Mouse (Mus musculus) liver, postnatal 0 days (tissue): Measurements from ENCODE around the gene Fhad1. TPM values are rescaled to one million over a fixed set of nuclear protein-coding genes. Genes with fewer than 3 reads are reported as not detected.
A peak's percentile ranks its signal among the peaks of the same experiment; 100 is the strongest.

Experiments
- ATAC-seq: fragments of 200-750 bp; cut with Nextera tagmentation; 2 replicates; pipeline ENCODE4 v1.8.0; 2017; ENCODE audit warnings: mild to moderate bottlenecking, moderate library complexity
- DNase-seq: peaks from one replicate; pipeline ENCODE4 v3.0.0-alpha.2; 2016
- H3K27ac ChIP-seq: fragments of 300-500 bp; sonication (generic); 2 replicates; pipeline ENCODE4 v1.5.1; 2014; ENCODE audit warnings: antibody characterized with exemption, moderate library complexity, mild to moderate bottlenecking, low read depth
- H3K27me3 ChIP-seq: fragments of 300-500 bp; sonication (generic); 2 replicates; pipeline ENCODE4 v1.6.1; 2014; ENCODE audit warnings: low read length, control low read depth, mixed read lengths; ENCODE audit not compliant: insufficient read depth
- H3K36me3 ChIP-seq: fragments of 300-500 bp; sonication (generic); replicated peaks from 2 replicates; pipeline ENCODE4 v1.6.1; 2014; ENCODE audit warnings: mild to moderate bottlenecking, control low read depth, low read length, moderate library complexity, mixed read lengths; ENCODE audit not compliant: insufficient read depth
- H3K4me1 ChIP-seq: fragments of 300-500 bp; sonication (generic); 2 replicates; pipeline ENCODE4 v1.6.1; 2014; ENCODE audit warnings: antibody characterized with exemption, mild to moderate bottlenecking, control low read depth; ENCODE audit not compliant: insufficient read depth
- H3K4me2 ChIP-seq: fragments of 300-500 bp; sonication (generic); 2 replicates; pipeline ENCODE4 v1.6.1; 2014; ENCODE audit warnings: low read depth, mild to moderate bottlenecking, low read length, moderate library complexity, mixed read lengths
- H3K4me3 ChIP-seq: fragments of 300-500 bp; sonication (generic); 2 replicates; pipeline ENCODE4 v1.5.1; 2014; ENCODE audit warnings: low read depth, low read length
- H3K9ac ChIP-seq: fragments of 300-500 bp; sonication (generic); replicated peaks from 2 replicates; pipeline ENCODE4 v1.6.1; 2014; ENCODE audit warnings: mild to moderate bottlenecking, moderate library complexity
- H3K9me3 ChIP-seq: fragments of 300-500 bp; sonication (generic); 2 replicates; pipeline ENCODE4 v1.6.1; 2016; ENCODE audit warnings: mild to moderate bottlenecking, control low read depth, low read length, mixed read lengths
- CTCF ChIP-seq: sonication (generic); IDR thresholded peaks from 2 replicates; pipeline ENCODE4 v1.5.1; 2016; ENCODE audit warnings: antibody characterized with exemption, low read depth
- EP300 ChIP-seq: IDR thresholded peaks from 2 replicates; pipeline ENCODE4 v1.6.1; 2016; ENCODE audit warnings: antibody characterized with exemption, low read depth, mild to moderate bottlenecking
- WGBS: fragments of 180-500 bp; shearing (Covaris S2); extraction: QIAGEN DNeasy Blood & Tissue Kit; methylation state at CpG from one replicate; pipeline ENCODE4 v1.1.7; 2014; ENCODE audit not compliant: insufficient replicate concordance; 5-methylcytosine and 5-hydroxymethylcytosine counted together
- polyA plus RNA-seq: library from polyadenylated mRNA; unstranded; fragments of >200 nt; fragmentation: Nextera tagmentation; extraction: Ambion mirVana; gene quantifications from 2 replicates; pipeline ENCODE4 v1.2.1, GENCODE M21; 2015

Gene Fhad1
- polyA plus RNA-seq, 1 experiment from 2014 or later, result 1.0 TPM

- 75% methylated on average over 14 of the region's 14 CpGs for WGBS
- no peak overlapping the region for H3K4me2 ChIP-seq
- no peak overlapping the region for H3K27ac ChIP-seq
- no peaks in the 10 kb centered on the region for H3K4me1 ChIP-seq
- no peak overlapping the region for H3K9ac ChIP-seq
- H3K27me3 ChIP-seq, result no peaks in the 10 kb centered on the region
- H3K4me3 ChIP-seq, result no peak overlapping the region
- TF ChIP-seq CTCF (no peak), EP300 (no peak)
- ATAC-seq (no peak), DNase-seq (no peak)
- H3K9me3 ChIP-seq, result no peaks in the 10 kb centered on the region
- no peaks in the 10 kb centered on the region for H3K36me3 ChIP-seq
Observed at GRCm38 (mm10) chr4:141992530-141993204, 22.2 kb downstream of the Fhad1 start.

- 80% methylated on average over 1 of the region's 1 CpGs for WGBS
- no peak overlapping the region for H3K9ac ChIP-seq
- no peak for ATAC-seq
- DNase-seq, result no peak
- TF ChIP-seq CTCF (no peak), EP300 (no peak)
- H3K9me3 ChIP-seq, result no peaks in the 10 kb centered on the region
- H3K4me2 ChIP-seq, result no peak overlapping the region
- no peaks in the 10 kb centered on the region for H3K4me1 ChIP-seq
- H3K27ac ChIP-seq, result no peak overlapping the region
- no peaks in the 10 kb centered on the region for H3K36me3 ChIP-seq
- no peaks in the 10 kb centered on the region for H3K27me3 ChIP-seq
- H3K4me3 ChIP-seq, result no peak overlapping the region
Observed at GRCm38 (mm10) chr4:141988178-141988577, 26.7 kb downstream of the Fhad1 start.

- ATAC-seq (no peak), DNase-seq (no peak)
- Histone ChIP-seq H3K4me3 (no peak overlapping the region), H3K9ac (no peak overlapping the region), H3K4me2 (no peak overlapping the region), H3K9me3 (no peaks in the 10 kb centered on the region), H3K27me3 (no peaks in the 10 kb centered on the region), H3K4me1 (no peaks in the 10 kb centered on the region), H3K27ac (no peak overlapping the region), H3K36me3 (no peaks in the 10 kb centered on the region)
- 49% methylated on average over 3 of the region's 3 CpGs for WGBS
- TF ChIP-seq EP300 (no peak), CTCF (peak; percentile 31; the same call in 1 of the 2 replicates)
Observed at GRCm38 (mm10) chr4:141983689-141984088, 31.2 kb downstream of the Fhad1 start.

GRCm38 (mm10) chr4:141981475-141981874 is 33.4 kb downstream of the Fhad1 start:
- Histone ChIP-seq H3K36me3 (no peaks in the 10 kb centered on the region), H3K27ac (no peak overlapping the region), H3K27me3 (no peaks in the 10 kb centered on the region), H3K4me2 (no peak overlapping the region), H3K9me3 (no peaks in the 10 kb centered on the region), H3K4me3 (no peak overlapping the region), H3K4me1 (no peaks in the 10 kb centered on the region), H3K9ac (no peak overlapping the region)
- WGBS, result 68% methylated on average over 3 of the region's 3 CpGs
- TF ChIP-seq CTCF, result no peak
- no peak for TF ChIP-seq EP300
- DNase-seq, result no peak
- ATAC-seq, result no peak

- no peaks in the 10 kb centered on the region for H3K36me3 ChIP-seq
- H3K27me3 ChIP-seq, result no peaks in the 10 kb centered on the region
- ATAC-seq (no peak), DNase-seq (no peak)
- WGBS, result 57% methylated on average over 11 of the region's 11 CpGs
- H3K4me2 ChIP-seq, result no peak overlapping the region
- no peak overlapping the region for H3K27ac ChIP-seq
- H3K9me3 ChIP-seq, result no peaks in the 10 kb centered on the region
- no peak overlapping the region for H3K9ac ChIP-seq
- H3K4me3 ChIP-seq, result no peak overlapping the region
- TF ChIP-seq EP300, result no peak
- TF ChIP-seq CTCF, result no peak
- no peaks in the 10 kb centered on the region for H3K4me1 ChIP-seq
Observed at GRCm38 (mm10) chr4:141978582-141978981, 36.3 kb downstream of the Fhad1 start.

GRCm38 (mm10) chr4:141977346-141977745 is 37.5 kb downstream of the Fhad1 start:
- TF ChIP-seq EP300 (no peak), CTCF (no peak)
- H3K27me3 ChIP-seq, result no peaks in the 10 kb centered on the region
- WGBS, result 31% methylated on average over 9 of the region's 9 CpGs

More at GRCm38 (mm10) chr4:141977346-141977745, 37.5 kb downstream of the Fhad1 start:
- no peaks in the 10 kb centered on the region for H3K36me3 ChIP-seq
- no peaks in the 10 kb centered on the region for H3K4me1 ChIP-seq
- no peak overlapping the region for H3K27ac ChIP-seq
- no peak for ATAC-seq
- H3K9ac ChIP-seq, result no peak overlapping the region
- no peak overlapping the region for H3K4me3 ChIP-seq
- peaks cover 2% of the 10 kb centered on the region; the same call in 1 of the 2 replicates for H3K9me3 ChIP-seq
- DNase-seq, result no peak
- H3K4me2 ChIP-seq, result no peak overlapping the region
